Mouse (Mus musculus) kidney, embryonic 14.5 days (tissue): ENCODE data around the gene Kdm4a. TPM values are rescaled to one million over a fixed set of nuclear protein-coding genes. Genes with fewer than 3 reads are reported as not detected.

Experiments used
- ATAC-seq: fragments of 200-750 bp; cut with Nextera tagmentation; 2 replicates; pipeline ENCODE4 v1.8.0; 2017; ENCODE audit warnings: moderate number of reproducible peaks, mild to moderate bottlenecking, moderate TSS enrichment, moderate library complexity; ENCODE audit not compliant: low FRiP score, low TSS enrichment
- H3K27ac ChIP-seq: fragments of 300-500 bp; sonication (generic); 2 replicates; pipeline ENCODE4 v1.5.1; 2014; ENCODE audit warnings: low read depth, mild to moderate bottlenecking, low read length, moderate library complexity, mixed read lengths
- H3K27me3 ChIP-seq: fragments of 300-500 bp; sonication (generic); 2 replicates; pipeline ENCODE4 v1.6.1; 2014; ENCODE audit warnings: mild to moderate bottlenecking, low read length; ENCODE audit not compliant: control insufficient read depth, insufficient read depth
- H3K36me3 ChIP-seq: fragments of 300-500 bp; sonication (generic); 2 replicates; pipeline ENCODE4 v1.6.1; 2014; ENCODE audit warnings: low read length, mixed read lengths; ENCODE audit not compliant: control insufficient read depth, insufficient read depth
- H3K4me1 ChIP-seq: fragments of 300-500 bp; sonication (generic); 2 replicates; pipeline ENCODE4 v1.6.1; 2014; ENCODE audit warnings: low read length, mixed read lengths; ENCODE audit not compliant: control insufficient read depth, insufficient read depth
- H3K4me2 ChIP-seq: fragments of 300-500 bp; sonication (generic); replicated peaks from 2 replicates; pipeline ENCODE4 v1.6.1; 2014; ENCODE audit warnings: low read depth, mild to moderate bottlenecking, low read length
- H3K4me3 ChIP-seq: fragments of 300-500 bp; sonication (generic); 2 replicates; pipeline ENCODE4 v1.5.1; 2014; ENCODE audit warnings: mild to moderate bottlenecking, low read length
- H3K9ac ChIP-seq: fragments of 300-500 bp; sonication (generic); 2 replicates; pipeline ENCODE4 v1.6.1; 2014; ENCODE audit warnings: low read depth, mild to moderate bottlenecking, low read length, moderate library complexity
- H3K9me3 ChIP-seq: fragments of 300-500 bp; sonication (generic); 2 replicates; pipeline ENCODE4 v1.6.1; 2016; ENCODE audit warnings: low read length; ENCODE audit not compliant: control insufficient read depth
- WGBS: fragments of 180-500 bp; shearing (Covaris S2); extraction: QIAGEN DNeasy Blood & Tissue Kit; methylation state at CpG from one replicate; pipeline ENCODE4 v1.1.7; 2014; 5-methylcytosine and 5-hydroxymethylcytosine counted together
- polyA plus RNA-seq: library from polyadenylated mRNA; unstranded; fragments of >200 nt; fragmentation: Nextera tagmentation; extraction: Ambion mirVana; gene quantifications from 2 replicates; pipeline ENCODE4 v1.2.1, GENCODE M21; 2014

Gene Kdm4a
- polyA plus RNA-seq, 1 experiment from 2014 or later, result 58.8 TPM

DNA sequence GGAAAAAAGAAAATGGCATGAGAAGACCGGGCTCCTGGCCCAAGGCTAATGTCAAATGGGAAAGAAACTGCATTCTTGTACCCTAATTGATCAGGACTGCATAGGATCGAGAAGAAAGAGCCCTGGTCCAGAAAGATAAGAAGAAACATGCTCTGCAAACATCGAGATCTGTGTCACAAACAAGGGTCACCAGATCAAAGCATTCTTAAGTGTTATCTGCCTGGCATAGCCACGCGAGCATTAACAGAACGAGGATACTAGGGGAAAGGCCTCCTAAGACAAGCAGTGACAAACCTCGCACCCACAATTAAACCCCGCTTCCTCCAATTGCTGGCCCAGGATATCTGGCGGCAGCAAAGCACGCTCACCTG lies 31.5 kb downstream of the Kdm4a start:
- no peaks in the 10 kb centered on the region for H3K27me3 ChIP-seq
- 82% methylated on average over 10 of the region's 10 CpGs for WGBS
- no peak for ATAC-seq

DNA sequence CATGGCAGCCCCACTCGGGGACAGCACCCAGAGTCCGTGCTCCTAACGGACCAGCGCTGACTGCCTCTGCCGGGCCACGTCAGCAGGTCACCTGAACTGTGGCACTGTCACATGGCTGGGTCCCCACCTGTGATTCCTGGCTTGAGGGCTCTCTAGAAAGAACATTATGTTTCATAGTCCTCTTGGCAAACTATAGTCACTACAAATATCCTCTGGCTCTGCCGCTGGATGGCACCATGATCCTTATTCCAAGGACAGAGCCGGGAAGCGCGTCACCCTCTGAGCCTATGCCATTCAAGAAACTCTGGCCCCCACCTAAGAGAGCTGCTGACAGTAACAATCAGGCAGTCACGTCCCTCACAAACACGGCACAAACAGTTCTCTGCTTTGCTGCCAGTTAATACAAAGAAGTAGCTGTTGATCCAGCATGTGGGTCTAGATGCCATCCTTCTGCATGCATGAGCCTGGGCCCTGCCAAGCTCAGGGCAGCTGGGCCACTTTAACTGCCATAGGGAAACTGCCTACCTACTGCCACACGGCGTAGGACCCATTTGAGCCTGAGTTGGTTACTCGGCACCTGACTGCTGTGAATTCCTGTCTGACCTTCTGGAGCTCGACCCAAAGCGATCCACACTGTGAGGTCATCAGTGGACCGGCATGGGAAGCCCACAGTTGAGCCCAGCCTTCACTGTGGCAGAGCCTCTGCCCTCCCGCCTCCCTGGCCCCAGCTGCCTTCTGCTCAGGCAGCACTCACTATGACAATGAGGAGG lies 32.1 kb downstream of the Kdm4a start:
- ATAC-seq, result no peak
- peaks cover 98% of the 10 kb centered on the region for H3K36me3 ChIP-seq
- WGBS, result 93% methylated on average over 19 of the region's 19 CpGs
- H3K27me3 ChIP-seq, result no peaks in the 10 kb centered on the region
- no peaks in the 10 kb centered on the region for H3K9me3 ChIP-seq
- H3K27ac ChIP-seq, result no peak overlapping the region
- H3K4me1 ChIP-seq, result no peaks in the 10 kb centered on the region
- H3K9ac ChIP-seq, result no peak overlapping the region
- H3K4me2 ChIP-seq, result no peak overlapping the region
- H3K4me3 ChIP-seq, result no peak overlapping the region

More for the DNA sequence above, 31.5 kb downstream of the Kdm4a start:
- Histone ChIP-seq H3K4me2 (no peak overlapping the region), H3K4me1 (no peaks in the 10 kb centered on the region), H3K27ac (no peak overlapping the region), H3K9me3 (no peaks in the 10 kb centered on the region), H3K4me3 (no peak overlapping the region), H3K9ac (no peak overlapping the region), H3K36me3 (peaks cover 98% of the 10 kb centered on the region)

DNA sequence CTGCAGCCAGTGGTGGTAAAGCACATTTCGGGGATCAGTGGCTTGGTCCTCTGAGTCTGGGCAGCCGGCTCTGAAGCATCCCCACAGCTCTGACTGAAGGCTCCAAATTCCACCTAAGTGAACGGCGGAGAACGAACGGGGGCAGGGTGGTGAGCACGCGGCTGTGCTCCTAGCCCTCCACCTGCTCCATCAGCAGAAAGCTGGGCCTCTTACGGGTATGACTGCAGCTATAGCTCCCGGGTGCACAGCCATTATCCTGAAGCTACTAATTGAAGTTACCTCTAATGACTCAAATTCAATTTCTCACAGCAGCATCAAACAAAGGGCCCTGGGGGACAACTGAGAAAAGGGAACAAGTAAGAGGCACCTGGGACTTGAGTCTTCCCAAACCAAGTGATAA lies 32.8 kb downstream of the Kdm4a start:
- no peak overlapping the region for H3K4me2 ChIP-seq
- no peaks in the 10 kb centered on the region for H3K4me1 ChIP-seq
- peaks cover 98% of the 10 kb centered on the region for H3K36me3 ChIP-seq
- no peaks in the 10 kb centered on the region for H3K27me3 ChIP-seq
- 92% methylated on average over 10 of the region's 10 CpGs for WGBS
- ATAC-seq, result no peak
- no peaks in the 10 kb centered on the region for H3K9me3 ChIP-seq
- H3K27ac ChIP-seq, result no peak overlapping the region
- H3K4me3 ChIP-seq, result no peak overlapping the region
- H3K9ac ChIP-seq, result no peak overlapping the region

DNA sequence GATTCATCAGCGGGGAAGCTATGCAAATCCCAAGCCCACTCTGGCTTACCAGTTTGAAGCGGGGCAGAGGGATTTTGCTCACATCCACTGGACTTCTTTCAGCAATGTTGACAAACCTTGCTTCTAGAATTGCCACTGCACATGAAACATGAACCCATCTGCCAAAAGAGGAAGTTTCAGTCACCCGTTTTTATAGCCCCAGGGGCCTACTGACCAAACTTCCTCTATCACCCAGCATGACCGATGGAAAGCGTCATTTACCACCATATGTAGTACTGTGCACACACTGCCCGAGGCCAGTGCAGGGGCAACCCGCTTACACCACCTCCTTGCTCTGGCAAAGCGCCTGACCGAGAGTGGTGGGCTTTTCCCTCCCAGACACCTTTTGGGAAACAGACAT lies 35.5 kb downstream of the Kdm4a start:
- no peaks in the 10 kb centered on the region for H3K4me1 ChIP-seq
- no peak overlapping the region for H3K4me3 ChIP-seq
- H3K27ac ChIP-seq, result no peak overlapping the region
- 74% methylated on average over 9 of the region's 9 CpGs for WGBS
- ATAC-seq, result no peak
- no peak overlapping the region for H3K9ac ChIP-seq
- H3K4me2 ChIP-seq, result no peak overlapping the region
- H3K27me3 ChIP-seq, result no peaks in the 10 kb centered on the region
- no peaks in the 10 kb centered on the region for H3K9me3 ChIP-seq
- H3K36me3 ChIP-seq, result peaks cover 98% of the 10 kb centered on the region

DNA sequence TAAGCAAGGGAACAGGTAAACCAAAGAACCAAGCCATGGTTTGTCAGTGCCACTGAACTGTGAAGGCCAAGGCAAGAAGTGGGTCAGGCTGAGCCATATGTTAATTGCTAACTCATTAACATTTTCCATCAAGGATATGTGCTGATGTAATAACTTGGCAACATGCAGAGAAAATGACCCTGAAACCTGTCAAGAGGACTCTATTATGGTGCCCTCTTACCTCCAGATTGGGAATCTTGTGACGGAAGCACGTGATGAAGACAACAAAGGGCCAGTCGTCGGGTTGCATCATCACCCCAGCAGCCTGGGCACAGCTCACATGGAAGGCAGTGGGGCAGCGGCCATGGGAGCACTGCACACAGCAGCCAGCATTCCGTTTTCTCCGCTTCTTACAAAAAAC lies 36.2 kb downstream of the Kdm4a start:
- H3K4me1 ChIP-seq, result no peaks in the 10 kb centered on the region
- peaks cover 98% of the 10 kb centered on the region for H3K36me3 ChIP-seq
- H3K9me3 ChIP-seq, result no peaks in the 10 kb centered on the region
- WGBS, result 90% methylated on average over 7 of the region's 7 CpGs
- H3K27me3 ChIP-seq, result no peaks in the 10 kb centered on the region
- H3K4me2 ChIP-seq, result no peak overlapping the region
- no peak for ATAC-seq
- no peak overlapping the region for H3K4me3 ChIP-seq
- no peak overlapping the region for H3K27ac ChIP-seq
- H3K9ac ChIP-seq, result no peak overlapping the region

DNA sequence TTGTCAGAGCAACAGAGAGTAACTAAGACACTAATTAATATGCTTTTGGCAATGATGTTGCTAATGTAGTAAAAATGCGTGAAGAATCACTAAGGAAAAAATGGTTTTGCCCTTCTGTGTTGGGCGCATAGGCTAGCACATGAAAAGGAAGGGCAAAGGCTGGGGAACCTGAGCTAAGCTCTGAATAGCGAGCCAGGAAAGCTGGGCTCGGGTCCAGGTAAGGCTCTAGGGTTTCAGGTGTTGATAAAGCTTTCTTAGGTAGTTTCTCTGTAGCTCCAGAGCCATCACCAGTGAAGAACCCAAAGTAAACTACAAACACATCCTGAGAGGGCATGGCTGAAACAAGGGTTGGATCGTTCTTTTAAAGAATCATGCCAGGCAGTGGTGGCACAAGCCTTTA lies 38.3 kb downstream of the Kdm4a start:
- no peaks in the 10 kb centered on the region for H3K27me3 ChIP-seq
- no peaks in the 10 kb centered on the region for H3K9me3 ChIP-seq
- H3K36me3 ChIP-seq, result peaks cover 98% of the 10 kb centered on the region
- ATAC-seq, result no peak
- H3K4me3 ChIP-seq, result no peak overlapping the region
- 93% methylated on average over 5 of the region's 5 CpGs for WGBS
- no peaks in the 10 kb centered on the region for H3K4me1 ChIP-seq
- no peak overlapping the region for H3K27ac ChIP-seq
- no peak overlapping the region for H3K9ac ChIP-seq
- H3K4me2 ChIP-seq, result no peak overlapping the region

DNA sequence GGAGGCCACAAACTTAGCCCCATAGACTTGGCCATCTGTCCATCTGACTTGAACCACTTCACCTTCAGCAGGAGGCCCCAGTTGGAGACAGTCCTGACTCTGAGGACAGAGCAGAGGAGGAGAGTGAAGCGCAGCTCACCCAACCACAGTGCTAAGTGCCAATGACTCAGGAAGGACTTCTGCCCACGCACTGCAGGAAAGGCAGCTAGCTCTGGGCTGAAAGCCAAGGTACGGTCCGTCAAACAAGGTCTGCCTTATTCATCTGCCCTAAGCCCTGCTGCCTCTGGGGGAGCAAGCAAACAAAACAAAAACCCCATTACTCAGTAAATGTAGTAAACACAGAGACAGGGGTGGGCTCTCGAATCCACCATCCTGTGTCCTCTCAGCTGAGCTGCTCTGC lies 41.0 kb downstream of the Kdm4a start:
- ATAC-seq, result no peak
- Histone ChIP-seq H3K36me3 (peaks cover 77% of the 10 kb centered on the region), H3K4me1 (peaks cover 6% of the 10 kb centered on the region), H3K4me2 (no peak overlapping the region), H3K9me3 (no peaks in the 10 kb centered on the region), H3K27me3 (no peaks in the 10 kb centered on the region), H3K27ac (no peak overlapping the region), H3K4me3 (no peak overlapping the region), H3K9ac (no peak overlapping the region)
- 74% methylated on average over 5 of the region's 5 CpGs for WGBS

- Histone ChIP-seq H3K4me3 (no peak overlapping the region), H3K9me3 (no peaks in the 10 kb centered on the region), H3K27ac (no peak overlapping the region), H3K27me3 (no peaks in the 10 kb centered on the region), H3K9ac (no peak overlapping the region), H3K4me1 (peaks cover 14% of the 10 kb centered on the region), H3K4me2 (no peak overlapping the region), H3K36me3 (peaks cover 67% of the 10 kb centered on the region)
- 89% methylated on average over 16 of the region's 16 CpGs for WGBS
- ATAC-seq, result no peak
These were observed 42.0 kb downstream of the Kdm4a start for GRCm38 (mm10) chr4:118137857-118138256.

DNA sequence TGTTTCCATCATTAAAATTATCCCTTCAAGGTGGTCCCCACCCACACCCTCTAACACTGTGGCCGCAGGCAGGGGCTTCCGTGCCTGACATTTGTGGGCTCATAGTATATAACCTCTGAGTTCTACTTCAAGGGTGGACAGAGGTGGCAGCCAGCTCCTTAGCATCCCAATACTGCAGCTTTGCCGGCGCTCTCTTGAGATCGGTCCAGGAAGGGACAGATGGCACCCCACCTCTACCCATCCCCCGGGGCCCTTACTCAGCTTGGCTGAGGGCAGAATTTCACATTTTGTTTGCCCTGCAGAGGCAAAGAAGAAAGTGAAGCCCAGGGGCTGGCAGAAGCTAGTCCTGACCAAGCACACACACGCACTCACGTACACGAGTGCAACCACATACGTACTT lies 42.5 kb downstream of the Kdm4a start:
- Histone ChIP-seq H3K27ac (no peak overlapping the region), H3K27me3 (no peaks in the 10 kb centered on the region), H3K4me3 (no peak overlapping the region), H3K4me2 (no peak overlapping the region), H3K9ac (no peak overlapping the region), H3K4me1 (peaks cover 14% of the 10 kb centered on the region), H3K36me3 (peaks cover 61% of the 10 kb centered on the region), H3K9me3 (no peaks in the 10 kb centered on the region)
- WGBS, result 93% methylated on average over 10 of the region's 10 CpGs
- no peak for ATAC-seq
